ENCODE assay signal across 31 mouse cellular contexts in the genomic region with DNA sequence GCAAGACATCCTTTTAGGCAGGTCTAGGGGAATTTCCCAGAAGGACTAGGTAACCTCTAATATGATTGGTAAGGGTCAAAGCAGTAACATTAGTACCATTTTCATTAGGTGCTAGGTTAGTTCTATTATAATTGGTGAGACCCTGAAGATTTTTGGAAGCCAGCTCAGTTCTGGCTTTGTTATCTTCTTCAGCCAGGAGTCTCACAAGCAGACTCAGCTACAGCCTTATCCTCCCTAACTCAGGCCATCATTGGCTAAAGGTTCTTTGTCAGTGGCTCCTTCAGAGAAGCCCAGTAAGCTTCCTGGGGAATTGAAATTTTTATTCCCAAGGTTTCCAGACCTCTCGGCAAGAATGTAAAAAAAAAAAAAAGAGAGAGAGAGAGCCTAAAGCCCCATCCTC. TPM values are rescaled to one million over a fixed set of nuclear protein-coding genes. Genes with fewer than 3 reads are reported as not detected.
DNase-seq lines count a peak whose midpoint lies in the region; ATAC-seq and TF ChIP-seq lines count a peak whose summit lies in the region.
"Had no signal": no experiment of that assay in that cellular context is flagged by ENCODE, and none has a peak within 500 bp of the region (broad histone marks: within the 10 kb centered on the region; RNA-seq: fewer than 3 reads in every experiment).

No protein-coding gene starts in this region.

- whole genome bisulfite sequencing in liver, embryonic 11.5 days = 36% methylated on average over 1 of the region's 1 CpGs
- 31% methylated on average over 1 of the region's 1 CpGs for WGBS in liver, embryonic 13.5 days (ENCODE audit: insufficient replicate concordance)
- WGBS in liver, postnatal 0 days (ENCODE audit: insufficient replicate concordance) = 33% methylated on average over 1 of the region's 1 CpGs

- no peak overlapping the region for H3K4me3 ChIP-seq in liver, embryonic 11.5 days (ENCODE audit: low read depth, low read length)
- H3K4me3 ChIP-seq in liver, embryonic 13.5 days (replicated peaks) = no peak overlapping the region
- no peak overlapping the region for H3K4me3 ChIP-seq in liver, postnatal 0 days (ENCODE audit: low read depth, low read length)
- H3K4me3 ChIP-seq: gastrocnemius, adult 2 months; heart, embryonic 13.5 days had no signal

- peak overlapping the region; percentile 69; the same call in 1 of the 2 replicates for H3K4me2 ChIP-seq in liver, embryonic 11.5 days
- H3K4me2 ChIP-seq in liver, embryonic 13.5 days = peak overlapping the region; percentile 57; the same call in 1 of the 2 replicates
- H3K4me2 ChIP-seq in liver, postnatal 0 days (ENCODE audit: low read depth, low read length) = peak overlapping the region; percentile 59
- H3K4me2 ChIP-seq: heart, embryonic 13.5 days; hindbrain, embryonic 14.5 days had no signal

- peaks cover 23% of the 10 kb centered on the region for H3K4me1 ChIP-seq in liver, embryonic 11.5 days (replicated peaks; ENCODE audit: control insufficient read depth, insufficient read depth, low read length)
- peaks cover 33% of the 10 kb centered on the region for H3K4me1 ChIP-seq in liver, embryonic 13.5 days (replicated peaks)
- peaks cover 8% of the 10 kb centered on the region for H3K4me1 ChIP-seq in liver, postnatal 0 days (ENCODE audit: insufficient read depth)

- no peaks in the 10 kb centered on the region for H3K9me3 ChIP-seq in liver, embryonic 11.5 days (ENCODE audit: control insufficient read depth, low read length)
- H3K9me3 ChIP-seq in liver, embryonic 13.5 days (replicated peaks) = no peaks in the 10 kb centered on the region
- no peaks in the 10 kb centered on the region for H3K9me3 ChIP-seq in liver, postnatal 0 days (ENCODE audit: low read length)
- H3K9me3 ChIP-seq: heart, embryonic 13.5 days had no signal

- no peak overlapping the region for H3K27ac ChIP-seq in liver, embryonic 11.5 days (ENCODE audit: low read depth, low read length)
- peak overlapping the region; percentile 40; the same call in 1 of the 2 replicates for H3K27ac ChIP-seq in liver, embryonic 13.5 days
- H3K27ac ChIP-seq in liver, postnatal 0 days (ENCODE audit: low read depth) = peak overlapping the region; percentile 62
- H3K27ac ChIP-seq: gastrocnemius, adult 2 months; heart, embryonic 13.5 days; hindbrain, embryonic 14.5 days; hindbrain, postnatal 0 days had no signal

- no peak overlapping the region for H3K9ac ChIP-seq in liver, embryonic 11.5 days (ENCODE audit: low read depth, low read length)
- H3K9ac ChIP-seq in liver, embryonic 13.5 days = no peak overlapping the region
- no peak overlapping the region for H3K9ac ChIP-seq in liver, postnatal 0 days (replicated peaks)
- H3K9ac ChIP-seq: forebrain, postnatal 0 days; hindbrain, embryonic 14.5 days had no signal

- TF ChIP-seq EP300 in liver, postnatal 0 days (IDR thresholded peaks at IDR 0.05; ENCODE audit: low read depth) = no peak

- TF ChIP-seq CTCF in liver, postnatal 0 days (IDR thresholded peaks at IDR 0.05; ENCODE audit: low read depth) = no peak

- H3K27me3 ChIP-seq in liver, embryonic 11.5 days (replicated peaks; ENCODE audit: control insufficient read depth, insufficient read depth, low read length) = peaks cover 12% of the 10 kb centered on the region
- H3K27me3 ChIP-seq in liver, embryonic 13.5 days = peaks cover 15% of the 10 kb centered on the region
- H3K27me3 ChIP-seq in liver, postnatal 0 days (ENCODE audit: insufficient read depth, low read length) = no peaks in the 10 kb centered on the region

- ATAC-seq in liver, embryonic 11.5 days (replicated peaks; ENCODE audit: low FRiP score) = no peak
- no peak for ATAC-seq in liver, embryonic 13.5 days (ENCODE audit: low read depth)
- no peak for ATAC-seq in liver, postnatal 0 days
- ATAC-seq: activated CD4-positive, CD25-positive, alpha-beta regulatory T cell, adult 4 months; CD4-positive, CD25-positive, alpha-beta regulatory T cell, adult 4 months; forebrain, embryonic 14.5 days; forebrain, postnatal 0 days; hindbrain, postnatal 0 days; inflammation-experienced regulatory T-cells, adult 6 months had no signal

- H3K36me3 ChIP-seq in liver, embryonic 11.5 days (ENCODE audit: control insufficient read depth, insufficient read depth, low read length) = no peaks in the 10 kb centered on the region
- H3K36me3 ChIP-seq in liver, embryonic 13.5 days = no peaks in the 10 kb centered on the region
- H3K36me3 ChIP-seq in liver, postnatal 0 days (replicated peaks; ENCODE audit: insufficient read depth, low read length) = no peaks in the 10 kb centered on the region
- H3K36me3 ChIP-seq: heart, embryonic 13.5 days had no signal

- no peak for DNase-seq in liver, embryonic 11.5 days (ENCODE audit: low spot score)
- no peak for DNase-seq in liver, embryonic 13.5 days
- DNase-seq in liver, postnatal 0 days = no peak
- no peak for DNase-seq in urinary bladder, postnatal 4 days (ENCODE audit: low spot score in 2 of 2)
- DNase-seq in thymus, postnatal 10 days (ENCODE audit: low spot score in 2 of 2) = no peak
- DNase-seq in cerebellum, postnatal 25 days = no peak
- DNase-seq: adrenal gland, adult 8-10 months; adrenal gland, postnatal 25 days; cerebellum, adult 18-20 months; cerebellum, adult 9-11 months; forebrain, postnatal 0 days; gastrocnemius, adult 2 months; gastrocnemius, postnatal 14 days; heart, adult 18-20 months; heart, postnatal 14 days; heart, postnatal 4 days had no signal

RNA-seq across cellular contexts. Expression of gene Gltpd2, which starts 0.6 kb away (rescaled TPM):
- polyA plus RNA-seq in liver, embryonic 11.5 days (2014; fragmentation: Nextera tagmentation; extraction: Ambion mirVana) = 20.2 and 20.5 TPM in 2 replicates
- polyA plus RNA-seq in liver, embryonic 13.5 days (2015; fragmentation: Nextera tagmentation; extraction: Ambion mirVana) = 19.6 and 20.0 TPM in 2 replicates
- polyA plus RNA-seq in liver, postnatal 0 days (2015; fragmentation: Nextera tagmentation; extraction: Ambion mirVana) = 28.0 and 30.8 TPM in 2 replicates
- polyA plus RNA-seq: activated CD4-positive, CD25-positive, alpha-beta regulatory T cell, adult 4 months; brain, embryonic 14.5 days; C2C12; CD4-positive, CD25-positive, alpha-beta regulatory T cell, adult 4 months; embryonic facial prominence, embryonic 11.5 days; frontal cortex, adult 2 months; inflammation-experienced regulatory T-cells, adult 6 months had no signal

RNA-seq across cellular contexts. Expression of gene Vmo1, which starts 4.0 kb away (rescaled TPM):
- polyA plus RNA-seq in liver, embryonic 11.5 days (2014; fragmentation: Nextera tagmentation; extraction: Ambion mirVana) = 0.39 and 0.80 TPM in 2 replicates
- polyA plus RNA-seq in liver, embryonic 13.5 days (2015; fragmentation: Nextera tagmentation; extraction: Ambion mirVana) = 0.23 and 0.46 TPM in 2 replicates
- 1.0 and 1.4 TPM in 2 replicates for polyA plus RNA-seq in liver, postnatal 0 days (2015; fragmentation: Nextera tagmentation; extraction: Ambion mirVana)
- polyA plus RNA-seq: activated CD4-positive, CD25-positive, alpha-beta regulatory T cell, adult 4 months; C2C12; CD4-positive, CD25-positive, alpha-beta regulatory T cell, adult 4 months; forebrain, embryonic 11.5 days; heart, embryonic 13.5 days; hindbrain, embryonic 14.5 days; hindbrain, postnatal 0 days; inflammation-experienced regulatory T-cells, adult 6 months had no signal

RNA-seq across cellular contexts. Expression of gene Psmb6, which starts 6.7 kb away (rescaled TPM):
- polyA plus RNA-seq in liver, embryonic 11.5 days (2014; fragmentation: Nextera tagmentation; extraction: Ambion mirVana) = 619 and 649 TPM in 2 replicates
- polyA plus RNA-seq in liver, embryonic 13.5 days (2015; fragmentation: Nextera tagmentation; extraction: Ambion mirVana) = 372 and 419 TPM in 2 replicates
- 317 and 325 TPM in 2 replicates for polyA plus RNA-seq in liver, postnatal 0 days (2015; fragmentation: Nextera tagmentation; extraction: Ambion mirVana)

RNA-seq across cellular contexts. Expression of gene Tm4sf5, which starts 13.4 kb away (rescaled TPM):
- 5.5 TPM in 2 replicates for polyA plus RNA-seq in liver, embryonic 11.5 days (2014; fragmentation: Nextera tagmentation; extraction: Ambion mirVana)
- polyA plus RNA-seq in liver, embryonic 13.5 days (2015; fragmentation: Nextera tagmentation; extraction: Ambion mirVana) = 2.1 and 2.5 TPM in 2 replicates
- polyA plus RNA-seq in liver, postnatal 0 days (2015; fragmentation: Nextera tagmentation; extraction: Ambion mirVana) = 1.7 and 2.8 TPM in 2 replicates
- polyA plus RNA-seq: C2C12; embryonic facial prominence, embryonic 11.5 days; embryonic facial prominence, embryonic 14.5 days; forebrain, embryonic 11.5 days; hindbrain, embryonic 11.5 days had no signal

RNA-seq across cellular contexts. Expression of gene Gm40193, which starts 14.3 kb away (rescaled TPM):
- not detected in 2 replicates for polyA plus RNA-seq in liver, embryonic 11.5 days (2014; fragmentation: Nextera tagmentation; extraction: Ambion mirVana)
- polyA plus RNA-seq in liver, embryonic 13.5 days (2015; fragmentation: Nextera tagmentation; extraction: Ambion mirVana) = not detected in 2 replicates
- polyA plus RNA-seq in liver, postnatal 0 days (2015; fragmentation: Nextera tagmentation; extraction: Ambion mirVana) = not detected in 2 replicates
- polyA plus RNA-seq: activated CD4-positive, CD25-positive, alpha-beta regulatory T cell, adult 4 months; brain, embryonic 14.5 days; C2C12; CD4-positive, CD25-positive, alpha-beta regulatory T cell, adult 4 months; embryonic facial prominence, embryonic 11.5 days; forebrain, embryonic 11.5 days; forebrain, embryonic 14.5 days; forebrain, postnatal 0 days; frontal cortex, adult 2 months; heart, embryonic 13.5 days; heart, embryonic 16.5 days; hindbrain, embryonic 11.5 days; hindbrain, embryonic 14.5 days; hindbrain, postnatal 0 days; inflammation-experienced regulatory T-cells, adult 6 months had no signal
